Mouse (Mus musculus) spleen, adult 2 months (tissue): ENCODE measurements around the gene Scn2b. TPM values are rescaled to one million over a fixed set of nuclear protein-coding genes. Genes with fewer than 3 reads are reported as not detected.

ENCODE experiments used
- DNase-seq, 2 experiments: peaks; one replicate each; pipeline versions ENCODE4 v3.0.0 to v3.0.0-alpha.2; 2012 to 2021; ENCODE audit warnings: low spot score in 2 of 2, low read depth in 1 of 2
- H3K27ac ChIP-seq: fragments of 200-500 bp; 2 replicates; pipeline ENCODE4 v1.5.1; 2012; ENCODE audit warnings: low read length, inconsistent platforms; ENCODE audit not compliant: insufficient read depth
- H3K27me3 ChIP-seq: fragments of 200-500 bp; 2 replicates; pipeline ENCODE4 v1.6.1; 2012; ENCODE audit warnings: mild to moderate bottlenecking, moderate library complexity, low read length, inconsistent platforms; ENCODE audit not compliant: control insufficient read depth, insufficient read depth
- H3K36me3 ChIP-seq: fragments of 200-500 bp; 2 replicates; pipeline ENCODE4 v1.6.1; 2012; ENCODE audit warnings: mild to moderate bottlenecking, low read length, inconsistent platforms; ENCODE audit not compliant: control insufficient read depth, insufficient read depth
- H3K4me1 ChIP-seq: fragments of 200-500 bp; 2 replicates; pipeline ENCODE4 v1.6.1; 2011; ENCODE audit warnings: inconsistent platforms; ENCODE audit not compliant: control insufficient read depth, insufficient read depth, insufficient read length
- H3K4me3 ChIP-seq: fragments of 200-500 bp; 2 replicates; pipeline ENCODE4 v1.5.1; 2011; ENCODE audit warnings: mild to moderate bottlenecking, inconsistent platforms; ENCODE audit not compliant: insufficient read depth, insufficient read length; ENCODE audit errors: extremely low read depth
- CTCF ChIP-seq: fragments of 200-500 bp; IDR thresholded peaks from 2 replicates; pipeline ENCODE4 v1.5.1; 2011; ENCODE audit warnings: mild to moderate bottlenecking, inconsistent platforms; ENCODE audit not compliant: insufficient read depth, insufficient read length, insufficient replicate concordance; ENCODE audit errors: extremely low read depth
- POLR2A ChIP-seq: fragments of 200-500 bp; IDR thresholded peaks from 2 replicates; pipeline ENCODE4 v1.6.1; 2011; ENCODE audit warnings: low read depth, low read length, inconsistent platforms
- WGBS: fragments of 180-500 bp; shearing (Covaris S2); methylation state at CpG from one replicate; pipeline ENCODE4 v1.1.7; 2018; 5-methylcytosine and 5-hydroxymethylcytosine counted together
- polyA plus RNA-seq: library from polyadenylated mRNA; depleted of rRNA; stranded (reverse); fragments of >200 nt; gene quantifications from 2 replicates; pipeline ENCODE4 v1.2.3, GENCODE M21; 2012

The Scn2b gene
- polyA plus RNA-seq, 1 experiment, result 1.8 TPM

- no peak overlapping the region for H3K27ac ChIP-seq
- H3K36me3 ChIP-seq, result no peaks in the 10 kb centered on the region
- no peaks in the 10 kb centered on the region for H3K27me3 ChIP-seq
- 87% methylated on average over 14 of the region's 14 CpGs for WGBS
- H3K4me3 ChIP-seq, result no peak overlapping the region
- DNase-seq, result no peak
- H3K4me1 ChIP-seq, result peaks cover 18% of the 10 kb centered on the region; the same call in 1 of the 2 replicates
- TF ChIP-seq POLR2A (no peak), CTCF (no peak)
Measured at GRCm38 (mm10) chr9:45125211-45125610, 7.6 kb downstream of the Scn2b start.

GRCm38 (mm10) chr9:45126941-45127340 is 9.4 kb downstream of the Scn2b start:
- Histone ChIP-seq H3K27ac (peak overlapping the region; percentile 54), H3K4me1 (peaks cover 16% of the 10 kb centered on the region; the same call in 1 of the 2 replicates), H3K27me3 (no peaks in the 10 kb centered on the region), H3K4me3 (no peak overlapping the region), H3K36me3 (no peaks in the 10 kb centered on the region)
- TF ChIP-seq CTCF, result no peak
- TF ChIP-seq POLR2A, result no peak
- 18% methylated on average over 7 of the region's 7 CpGs for WGBS
- DNase-seq, result no peak

GRCm38 (mm10) chr9:45130119-45130518 is 12.5 kb downstream of the Scn2b start:
- H3K4me3 ChIP-seq, result no peak overlapping the region
- no peak overlapping the region for H3K27ac ChIP-seq
- peaks cover 14% of the 10 kb centered on the region; the same call in 1 of the 2 replicates for H3K4me1 ChIP-seq
- TF ChIP-seq CTCF (no peak), POLR2A (no peak)
- H3K27me3 ChIP-seq, result no peaks in the 10 kb centered on the region
- 84% methylated on average over 3 of the region's 3 CpGs for WGBS
- no peaks in the 10 kb centered on the region for H3K36me3 ChIP-seq
- DNase-seq, result no peak

GRCm38 (mm10) chr9:45133484-45134310 is 16.1 kb downstream of the Scn2b start:
- H3K4me1 ChIP-seq, result peaks cover 10% of the 10 kb centered on the region
- no peak overlapping the region for H3K4me3 ChIP-seq
- H3K36me3 ChIP-seq, result no peaks in the 10 kb centered on the region
- H3K27ac ChIP-seq, result no peak overlapping the region
- DNase-seq, result peak; percentile 55 to 80
- TF ChIP-seq POLR2A (no peak), CTCF (peak; percentile 92)
- WGBS, result 34% methylated on average over 5 of the region's 5 CpGs
- peaks cover 9% of the 10 kb centered on the region for H3K27me3 ChIP-seq

- Histone ChIP-seq H3K27ac (no peak overlapping the region), H3K4me3 (no peak overlapping the region), H3K27me3 (peaks cover 14% of the 10 kb centered on the region), H3K36me3 (no peaks in the 10 kb centered on the region), H3K4me1 (peaks cover 15% of the 10 kb centered on the region)
- WGBS, result 52% methylated on average over 7 of the region's 7 CpGs
- DNase-seq, result no peak
- TF ChIP-seq CTCF, result no peak
- no peak for TF ChIP-seq POLR2A
Measured at GRCm38 (mm10) chr9:45136442-45137169, 19.0 kb downstream of the Scn2b start.

- Histone ChIP-seq H3K27ac (no peak within 1 kb of the TSS), H3K4me3 (peak within 1 kb of the TSS; percentile 57), H3K4me1 (peaks cover 15% of the 10 kb centered on the region), H3K36me3 (no peaks in the 10 kb centered on the region), H3K27me3 (peaks cover 14% of the 10 kb centered on the region)
- no peak for DNase-seq
- TF ChIP-seq CTCF, result no peak
- TF ChIP-seq POLR2A, result no peak
- under 1% methylated on average over 71 of the region's 76 CpGs for WGBS
Measured at GRCm38 (mm10) chr9:45138191-45139032, 20.8 kb downstream of the Scn2b start, which contains the start of gene Scn4b. Gene Scn4b, plus strand, starts transcription at chr9:45138395.
